ENCODE assay signal across 21 mouse cellular contexts in genomic region chr12:116713096-116713495, GRCm38 (mm10).
DNase-seq lines count a peak whose midpoint lies in the region; ATAC-seq lines count a peak whose summit lies in the region.
"Had no signal": no experiment of that assay in that cellular context is flagged by ENCODE, and none has a peak within 500 bp of the region (broad histone marks: within the 10 kb centered on the region; RNA-seq: fewer than 3 reads in every experiment).

No protein-coding gene starts in this region.

- no peaks in the 10 kb centered on the region for H3K9me3 ChIP-seq in embryonic facial prominence, embryonic 11.5 days (replicated peaks; ENCODE audit: control insufficient read depth, low read length)
- no peaks in the 10 kb centered on the region for H3K9me3 ChIP-seq in embryonic facial prominence, embryonic 10.5 days
- H3K9me3 ChIP-seq in heart, embryonic 10.5 days = no peaks in the 10 kb centered on the region
- H3K9me3 ChIP-seq in kidney, embryonic 16.5 days (ENCODE audit: low read length) = no peaks in the 10 kb centered on the region
- H3K9me3 ChIP-seq in midbrain, embryonic 11.5 days (ENCODE audit: control insufficient read depth, low read length) = no peaks in the 10 kb centered on the region
- H3K9me3 ChIP-seq in midbrain, embryonic 15.5 days = no peaks in the 10 kb centered on the region

- H3K27ac ChIP-seq in embryonic facial prominence, embryonic 11.5 days (replicated peaks; ENCODE audit: low read depth, low read length) = no peak overlapping the region
- H3K27ac ChIP-seq in embryonic facial prominence, embryonic 10.5 days (replicated peaks) = no peak overlapping the region
- no peak overlapping the region for H3K27ac ChIP-seq in heart, embryonic 10.5 days
- H3K27ac ChIP-seq in kidney, embryonic 16.5 days (ENCODE audit: low read length) = no peak overlapping the region
- H3K27ac ChIP-seq in midbrain, embryonic 11.5 days (ENCODE audit: low read depth, low read length) = no peak overlapping the region
- H3K27ac ChIP-seq in midbrain, embryonic 15.5 days = no peak overlapping the region

- H3K4me1 ChIP-seq in embryonic facial prominence, embryonic 11.5 days (ENCODE audit: control insufficient read depth, insufficient read depth, low read length) = no peaks in the 10 kb centered on the region
- no peaks in the 10 kb centered on the region for H3K4me1 ChIP-seq in embryonic facial prominence, embryonic 10.5 days
- no peaks in the 10 kb centered on the region for H3K4me1 ChIP-seq in heart, embryonic 10.5 days
- H3K4me1 ChIP-seq in kidney, embryonic 16.5 days (ENCODE audit: insufficient read depth, low read length) = no peaks in the 10 kb centered on the region
- no peaks in the 10 kb centered on the region for H3K4me1 ChIP-seq in midbrain, embryonic 11.5 days (ENCODE audit: control insufficient read depth, insufficient read depth, low read length)
- peaks cover 15% of the 10 kb centered on the region; the same call in 1 of the 2 replicates for H3K4me1 ChIP-seq in midbrain, embryonic 15.5 days

- H3K36me3 ChIP-seq in embryonic facial prominence, embryonic 11.5 days (replicated peaks; ENCODE audit: control insufficient read depth, insufficient read depth, low read depth, low read length) = no peaks in the 10 kb centered on the region
- no peaks in the 10 kb centered on the region for H3K36me3 ChIP-seq in embryonic facial prominence, embryonic 10.5 days (replicated peaks)
- no peaks in the 10 kb centered on the region for H3K36me3 ChIP-seq in heart, embryonic 10.5 days
- no peaks in the 10 kb centered on the region for H3K36me3 ChIP-seq in kidney, embryonic 16.5 days (ENCODE audit: insufficient read depth, low read length)
- no peaks in the 10 kb centered on the region for H3K36me3 ChIP-seq in midbrain, embryonic 11.5 days (ENCODE audit: control insufficient read depth, insufficient read depth, low read length)
- no peaks in the 10 kb centered on the region for H3K36me3 ChIP-seq in midbrain, embryonic 15.5 days (replicated peaks)
- H3K36me3 ChIP-seq: G1E had no signal

- 0 out of 2 replicates have a peak, but pooled peaks have one; percentile 44 for ATAC-seq in embryonic facial prominence, embryonic 11.5 days (replicated peaks; ENCODE audit: insufficient number of reproducible peaks, low FRiP score, low TSS enrichment, low read depth)
- peak; percentile 23; the same call in 1 of the 2 replicates for ATAC-seq in kidney, embryonic 16.5 days (ENCODE audit: low FRiP score, low TSS enrichment)
- no peak for ATAC-seq in midbrain, embryonic 11.5 days (ENCODE audit: low FRiP score)
- no peak for ATAC-seq in midbrain, embryonic 15.5 days (replicated peaks)
- ATAC-seq: activated CD4-positive, CD25-positive, alpha-beta regulatory T cell, adult 4 months; CD4-positive, CD25-positive, alpha-beta regulatory T cell, adult 4 months; Patski had no signal

- DNase-seq in embryonic facial prominence, embryonic 11.5 days (ENCODE audit: low spot score) = no peak
- DNase-seq in embryonic facial prominence, embryonic 10.5 days (ENCODE audit: low spot score) = no peak
- peak; percentile 55 for DNase-seq in heart, adult 11 months
- DNase-seq in heart, embryonic 10.5 days (ENCODE audit: low spot score) = no peak
- DNase-seq in kidney, postnatal 36 days = no peak
- peak; percentile 79 for DNase-seq in midbrain, embryonic 11.5 days (ENCODE audit: low spot score, missing footprints)
- DNase-seq: adrenal gland, adult 2 months; adrenal gland, adult 8-10 months; adrenal gland, postnatal 10 days; adrenal gland, postnatal 14 days; adrenal gland, postnatal 25 days; adrenal gland, postnatal 36 days; B cell, adult 2 months; cerebellum, adult 11 months; cerebellum, adult 11-12 months had no signal

- no peak overlapping the region for H3K4me3 ChIP-seq in embryonic facial prominence, embryonic 11.5 days (ENCODE audit: low read depth, low read length)
- H3K4me3 ChIP-seq in embryonic facial prominence, embryonic 10.5 days = no peak overlapping the region
- H3K4me3 ChIP-seq in heart, embryonic 10.5 days = no peak overlapping the region
- H3K4me3 ChIP-seq in kidney, embryonic 16.5 days (ENCODE audit: low read length) = no peak overlapping the region
- H3K4me3 ChIP-seq in midbrain, embryonic 11.5 days (ENCODE audit: low read depth, low read length) = no peak overlapping the region
- no peak overlapping the region for H3K4me3 ChIP-seq in midbrain, embryonic 15.5 days

- no peak overlapping the region for H3K4me2 ChIP-seq in embryonic facial prominence, embryonic 11.5 days (ENCODE audit: low read depth, low read length)
- no peak overlapping the region for H3K4me2 ChIP-seq in kidney, embryonic 16.5 days (replicated peaks; ENCODE audit: low read depth, low read length)
- no peak overlapping the region for H3K4me2 ChIP-seq in midbrain, embryonic 11.5 days
- H3K4me2 ChIP-seq in midbrain, embryonic 15.5 days = no peak overlapping the region

- no peak overlapping the region for H3K9ac ChIP-seq in embryonic facial prominence, embryonic 11.5 days (replicated peaks; ENCODE audit: low read length)
- no peak overlapping the region for H3K9ac ChIP-seq in kidney, embryonic 16.5 days (replicated peaks; ENCODE audit: low read length)
- H3K9ac ChIP-seq in midbrain, embryonic 11.5 days (ENCODE audit: low read length) = no peak overlapping the region
- H3K9ac ChIP-seq in midbrain, embryonic 15.5 days = no peak overlapping the region

- H3K27me3 ChIP-seq in embryonic facial prominence, embryonic 11.5 days (ENCODE audit: control insufficient read depth, insufficient read depth, low read length) = no peaks in the 10 kb centered on the region
- no peaks in the 10 kb centered on the region for H3K27me3 ChIP-seq in embryonic facial prominence, embryonic 10.5 days (replicated peaks; ENCODE audit: low read depth, poor library complexity, severe bottlenecking)
- no peaks in the 10 kb centered on the region for H3K27me3 ChIP-seq in heart, embryonic 10.5 days (ENCODE audit: insufficient read depth, poor library complexity, severe bottlenecking)
- H3K27me3 ChIP-seq in kidney, embryonic 16.5 days (ENCODE audit: insufficient read depth, low read length) = no peaks in the 10 kb centered on the region
- no peaks in the 10 kb centered on the region for H3K27me3 ChIP-seq in midbrain, embryonic 11.5 days (ENCODE audit: control insufficient read depth, insufficient read depth, low read length)
- H3K27me3 ChIP-seq in midbrain, embryonic 15.5 days (replicated peaks) = no peaks in the 10 kb centered on the region
- H3K27me3 ChIP-seq: Patski had no signal

Comparison
In these comparisons a context has a peak if more than half of its experiments do, and no peak if none do; other contexts are left out.
1. DNase-seq: peak in heart, adult 11 months (single experiment) and midbrain, embryonic 11.5 days (single experiment); none in embryonic facial prominence, embryonic 11.5 days (single experiment), embryonic facial prominence, embryonic 10.5 days (single experiment), heart, embryonic 10.5 days (single experiment) and kidney, postnatal 36 days (0 of 2).
2. ATAC-seq: peak in embryonic facial prominence, embryonic 11.5 days (single experiment) and kidney, embryonic 16.5 days (single experiment); none in midbrain, embryonic 11.5 days (single experiment) and midbrain, embryonic 15.5 days (single experiment).